Mouse (Mus musculus) spleen, adult 2 months (tissue): ENCODE data around the gene Tenm3. TPM values are rescaled to one million over a fixed set of nuclear protein-coding genes. Genes with fewer than 3 reads are reported as not detected.

ENCODE experiments used
- DNase-seq, 2 experiments: peaks; one replicate each; pipeline versions ENCODE4 v3.0.0 to v3.0.0-alpha.2; 2012 to 2021; ENCODE audit warnings: low spot score in 2 of 2, low read depth in 1 of 2
- H3K27ac ChIP-seq: fragments of 200-500 bp; 2 replicates; pipeline ENCODE4 v1.5.1; 2012; ENCODE audit warnings: low read length, inconsistent platforms; ENCODE audit not compliant: insufficient read depth
- H3K27me3 ChIP-seq: fragments of 200-500 bp; 2 replicates; pipeline ENCODE4 v1.6.1; 2012; ENCODE audit warnings: mild to moderate bottlenecking, moderate library complexity, low read length, inconsistent platforms; ENCODE audit not compliant: control insufficient read depth, insufficient read depth
- H3K36me3 ChIP-seq: fragments of 200-500 bp; 2 replicates; pipeline ENCODE4 v1.6.1; 2012; ENCODE audit warnings: mild to moderate bottlenecking, low read length, inconsistent platforms; ENCODE audit not compliant: control insufficient read depth, insufficient read depth
- H3K4me1 ChIP-seq: fragments of 200-500 bp; 2 replicates; pipeline ENCODE4 v1.6.1; 2011; ENCODE audit warnings: inconsistent platforms; ENCODE audit not compliant: control insufficient read depth, insufficient read depth, insufficient read length
- H3K4me3 ChIP-seq: fragments of 200-500 bp; 2 replicates; pipeline ENCODE4 v1.5.1; 2011; ENCODE audit warnings: mild to moderate bottlenecking, inconsistent platforms; ENCODE audit not compliant: insufficient read depth, insufficient read length; ENCODE audit errors: extremely low read depth
- CTCF ChIP-seq: fragments of 200-500 bp; IDR thresholded peaks from 2 replicates; pipeline ENCODE4 v1.5.1; 2011; ENCODE audit warnings: mild to moderate bottlenecking, inconsistent platforms; ENCODE audit not compliant: insufficient read depth, insufficient read length, insufficient replicate concordance; ENCODE audit errors: extremely low read depth
- POLR2A ChIP-seq: fragments of 200-500 bp; IDR thresholded peaks from 2 replicates; pipeline ENCODE4 v1.6.1; 2011; ENCODE audit warnings: low read depth, low read length, inconsistent platforms
- WGBS: fragments of 180-500 bp; shearing (Covaris S2); methylation state at CpG from one replicate; pipeline ENCODE4 v1.1.7; 2018; 5-methylcytosine and 5-hydroxymethylcytosine counted together
- polyA plus RNA-seq: library from polyadenylated mRNA; depleted of rRNA; stranded (reverse); fragments of >200 nt; gene quantifications from 2 replicates; pipeline ENCODE4 v1.2.3, GENCODE M21; 2012

The Tenm3 gene
- polyA plus RNA-seq, 1 experiment: 0.48 TPM

DNA sequence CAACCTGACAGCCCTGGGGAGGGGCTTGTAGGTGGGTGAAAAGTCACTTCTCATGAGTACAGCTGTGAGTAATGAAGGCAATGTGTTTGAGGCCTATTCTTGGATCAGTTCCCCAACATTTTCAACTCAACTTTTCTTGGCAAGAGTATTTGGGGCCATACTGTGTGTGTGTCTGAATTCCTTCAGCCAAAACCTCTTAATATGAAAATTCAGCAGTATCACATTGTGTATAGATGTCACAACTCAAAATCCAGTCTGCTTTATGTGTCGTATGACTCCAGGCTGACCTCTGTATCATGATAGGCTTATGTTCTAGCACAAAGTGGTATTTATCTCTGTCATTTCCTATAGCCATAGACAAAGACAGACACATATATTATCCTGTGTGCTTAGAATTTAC, 270.8 kb downstream of the Tenm3 start:
- Histone ChIP-seq H3K27ac (no peak overlapping the region), H3K4me1 (no peaks in the 10 kb centered on the region), H3K27me3 (no peaks in the 10 kb centered on the region), H3K36me3 (no peaks in the 10 kb centered on the region), H3K4me3 (no peak overlapping the region)
- DNase-seq: no peak
- 88% methylated on average over 1 of the region's 1 CpGs for WGBS
- TF ChIP-seq CTCF (no peak), POLR2A (no peak)

DNA sequence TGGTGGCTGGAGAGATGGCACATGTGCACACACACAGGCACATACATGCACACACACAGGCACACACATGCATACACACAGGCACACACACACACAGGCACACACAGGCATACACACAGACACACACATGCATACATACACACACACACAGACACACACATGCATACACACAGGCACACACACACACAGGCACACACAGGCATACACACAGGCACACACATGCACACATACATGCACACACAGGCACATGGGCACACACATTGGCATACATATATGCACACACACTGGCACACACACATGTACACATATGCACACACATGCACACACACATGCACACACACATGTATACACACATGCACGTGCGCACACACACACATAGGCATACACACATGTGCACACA, 271.4 kb downstream of the Tenm3 start:
- Histone ChIP-seq H3K27me3 (no peaks in the 10 kb centered on the region), H3K27ac (no peak overlapping the region), H3K36me3 (no peaks in the 10 kb centered on the region), H3K4me3 (no peak overlapping the region), H3K4me1 (no peaks in the 10 kb centered on the region)
- WGBS: 97% methylated on average over 2 of the region's 2 CpGs
- TF ChIP-seq CTCF (no peak), POLR2A (no peak)
- DNase-seq: no peak

- H3K27ac ChIP-seq: no peak overlapping the region
- no peak overlapping the region for H3K4me3 ChIP-seq
- TF ChIP-seq CTCF: no peak
- TF ChIP-seq POLR2A: no peak
- H3K27me3 ChIP-seq: no peaks in the 10 kb centered on the region
- H3K36me3 ChIP-seq: no peaks in the 10 kb centered on the region
- no peak for DNase-seq
- no peaks in the 10 kb centered on the region for H3K4me1 ChIP-seq
- 77% methylated on average over 4 of the region's 4 CpGs for WGBS
Observed at GRCm38 (mm10) chr8:48568608-48569007, 275.1 kb downstream of the Tenm3 start.

GRCm38 (mm10) chr8:48567929-48568607, 275.7 kb downstream of the Tenm3 start:
- no peak overlapping the region for H3K4me3 ChIP-seq
- WGBS: 81% methylated on average over 10 of the region's 10 CpGs
- no peaks in the 10 kb centered on the region for H3K4me1 ChIP-seq
- no peak for TF ChIP-seq POLR2A
- TF ChIP-seq CTCF: no peak
- H3K27ac ChIP-seq: no peak overlapping the region
- no peaks in the 10 kb centered on the region for H3K36me3 ChIP-seq
- DNase-seq: no peak
- no peaks in the 10 kb centered on the region for H3K27me3 ChIP-seq

DNA sequence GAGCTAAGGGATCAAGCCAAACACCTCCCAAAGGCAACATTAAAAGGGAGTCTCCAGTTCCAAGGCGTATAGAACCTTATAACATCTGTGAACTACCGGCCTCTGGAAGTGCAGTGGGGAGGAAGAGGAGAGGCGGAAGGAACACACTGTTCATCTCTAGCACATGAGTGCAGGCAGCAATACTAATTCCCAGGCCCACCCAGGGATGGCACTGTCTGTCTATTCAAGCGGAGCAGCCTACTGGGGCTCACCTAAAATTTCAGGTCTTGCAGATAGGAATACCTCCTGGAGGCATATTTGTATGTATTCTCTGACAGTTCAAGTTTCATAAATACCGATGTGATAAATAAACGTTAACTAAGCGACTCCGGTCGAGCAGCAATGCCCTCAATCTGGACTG, 283.5 kb downstream of the Tenm3 start:
- peaks cover 4% of the 10 kb centered on the region; the same call in 1 of the 2 replicates for H3K27me3 ChIP-seq
- TF ChIP-seq POLR2A: no peak
- no peak for TF ChIP-seq CTCF
- DNase-seq: no peak
- 91% methylated on average over 9 of the region's 9 CpGs for WGBS
- H3K4me1 ChIP-seq: no peaks in the 10 kb centered on the region
- no peak overlapping the region for H3K4me3 ChIP-seq
- H3K36me3 ChIP-seq: no peaks in the 10 kb centered on the region
- no peak overlapping the region for H3K27ac ChIP-seq

- 2% methylated on average over 55 of the region's 55 CpGs for WGBS
- Histone ChIP-seq H3K27ac (no peak overlapping the region), H3K4me1 (no peaks in the 10 kb centered on the region), H3K27me3 (peaks cover 4% of the 10 kb centered on the region), H3K4me3 (peak overlapping the region; percentile 23), H3K36me3 (no peaks in the 10 kb centered on the region)
- no peak for DNase-seq
- TF ChIP-seq POLR2A (no peak), CTCF (no peak)
Observed at GRCm38 (mm10) chr8:48555546-48556141, 288.1 kb downstream of the Tenm3 start.
